Mouse (Mus musculus) intestine, embryonic 15.5 days (tissue): ENCODE measurements around the gene Rnf128. TPM values are rescaled to one million over a fixed set of nuclear protein-coding genes. Genes with fewer than 3 reads are reported as not detected.

Source experiments
- ATAC-seq: fragments of 200-750 bp; cut with Nextera tagmentation; 2 replicates; pipeline ENCODE4 v1.8.0; 2017; ENCODE audit warnings: moderate TSS enrichment, moderate library complexity
- H3K27ac ChIP-seq: fragments of 300-500 bp; sonication (generic); 2 replicates; pipeline ENCODE4 v1.5.1; 2015; ENCODE audit warnings: mild to moderate bottlenecking, inconsistent platforms
- H3K27me3 ChIP-seq: fragments of 300-500 bp; sonication (generic); replicated peaks from 2 replicates; pipeline ENCODE4 v1.6.1; 2015; ENCODE audit warnings: inconsistent platforms
- H3K36me3 ChIP-seq: fragments of 300-500 bp; sonication (generic); 2 replicates; pipeline ENCODE4 v1.6.1; 2015; ENCODE audit warnings: inconsistent platforms
- H3K4me1 ChIP-seq: fragments of 300-500 bp; sonication (generic); replicated peaks from 2 replicates; pipeline ENCODE4 v1.6.1; 2015; ENCODE audit warnings: inconsistent platforms
- H3K4me2 ChIP-seq: fragments of 300-500 bp; sonication (generic); replicated peaks from 2 replicates; pipeline ENCODE4 v1.6.1; 2015; ENCODE audit warnings: mild to moderate bottlenecking, inconsistent platforms
- H3K4me3 ChIP-seq: fragments of 300-500 bp; sonication (generic); replicated peaks from 2 replicates; pipeline ENCODE4 v1.5.1; 2015; ENCODE audit warnings: inconsistent platforms
- H3K9ac ChIP-seq: fragments of 300-500 bp; sonication (generic); 2 replicates; pipeline ENCODE4 v1.6.1; 2015; ENCODE audit warnings: inconsistent platforms
- H3K9me3 ChIP-seq: fragments of 300-500 bp; sonication (generic); 2 replicates; pipeline ENCODE4 v1.6.1; 2016; ENCODE audit warnings: inconsistent platforms
- WGBS: fragments of 180-500 bp; shearing (Covaris S2); methylation state at CpG from one replicate; pipeline ENCODE4 v1.1.7; 2015; 5-methylcytosine and 5-hydroxymethylcytosine counted together
- polyA plus RNA-seq: library from polyadenylated mRNA; unstranded; fragments of >200 nt; fragmentation: Nextera tagmentation; extraction: Ambion mirVana; gene quantifications from 2 replicates; pipeline ENCODE4 v1.2.1, GENCODE M21; 2015

Gene Rnf128
- polyA plus RNA-seq, 1 experiment from 2014 or later, result 141 TPM

DNA sequence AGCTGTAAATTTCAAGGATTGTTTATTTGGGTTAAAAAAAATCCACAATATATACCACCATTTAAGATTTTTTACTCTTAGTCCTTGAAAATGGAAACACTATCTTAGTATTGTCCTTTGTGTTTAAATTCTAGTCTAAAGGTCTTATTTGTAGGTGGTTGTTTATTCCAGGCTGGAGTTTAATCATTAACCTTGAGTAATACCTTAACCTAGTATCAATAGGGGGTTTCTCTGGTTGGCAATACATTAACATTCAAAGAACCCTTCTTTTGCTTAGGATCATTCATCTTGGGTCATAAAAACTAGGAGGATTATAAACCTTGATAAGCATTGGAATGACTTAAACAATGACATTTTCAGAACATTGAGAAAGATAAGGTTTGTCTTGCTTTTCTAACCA, 77.3 kb downstream of the Rnf128 start:
- Histone ChIP-seq H3K9me3 (no peaks in the 10 kb centered on the region), H3K4me3 (no peak overlapping the region), H3K9ac (no peak overlapping the region), H3K4me2 (no peak overlapping the region), H3K4me1 (no peaks in the 10 kb centered on the region), H3K36me3 (no peaks in the 10 kb centered on the region), H3K27me3 (no peaks in the 10 kb centered on the region), H3K27ac (no peak overlapping the region)
- ATAC-seq, result peak; percentile 84

DNA sequence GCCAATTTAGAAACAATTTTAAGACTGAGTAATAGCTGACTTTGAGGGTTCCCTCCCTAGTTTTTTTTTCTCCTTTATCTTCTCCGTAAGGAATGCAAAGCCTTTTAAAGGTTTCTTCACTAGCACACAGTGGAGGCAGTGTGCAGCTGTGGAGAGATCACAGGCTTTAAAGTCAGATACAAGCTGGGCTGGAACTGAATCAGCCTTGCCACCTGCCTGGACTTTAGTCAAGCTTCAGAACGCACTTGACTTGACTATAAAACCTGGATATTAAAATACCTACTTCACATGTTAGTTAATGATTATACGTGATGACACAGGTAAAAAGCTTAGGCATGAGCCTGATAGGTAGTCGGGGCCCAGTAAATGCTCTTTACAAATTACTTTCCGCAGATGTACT, 89.1 kb downstream of the Rnf128 start:
- no peaks in the 10 kb centered on the region for H3K27me3 ChIP-seq
- H3K4me3 ChIP-seq, result no peak overlapping the region
- 65% methylated on average over 5 of the region's 5 CpGs for WGBS
- no peaks in the 10 kb centered on the region for H3K36me3 ChIP-seq
- H3K4me1 ChIP-seq, result no peaks in the 10 kb centered on the region
- peak; percentile 90 for ATAC-seq
- H3K27ac ChIP-seq, result no peak overlapping the region
- H3K9me3 ChIP-seq, result no peaks in the 10 kb centered on the region
- no peak overlapping the region for H3K4me2 ChIP-seq
- H3K9ac ChIP-seq, result no peak overlapping the region

DNA sequence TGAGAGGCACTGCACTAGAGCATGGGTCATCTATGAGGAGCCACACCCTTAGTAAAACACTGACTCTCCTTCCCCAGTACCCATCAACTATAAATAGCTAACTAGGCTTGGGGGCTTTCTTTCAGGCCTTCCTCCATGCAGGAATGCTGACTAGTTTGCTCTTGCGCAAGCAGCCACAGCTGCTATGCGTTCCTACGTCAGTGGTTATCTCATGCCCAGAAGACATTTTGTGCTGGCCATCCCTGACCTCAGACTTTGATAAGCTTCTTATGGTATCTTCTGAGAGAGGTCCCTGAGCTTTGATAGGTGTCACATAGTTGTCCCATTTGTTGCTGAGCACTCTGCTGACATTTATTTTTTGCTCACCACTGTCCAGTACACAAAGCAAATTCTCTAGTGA, 90.2 kb downstream of the Rnf128 start:
- H3K4me3 ChIP-seq, result no peak overlapping the region
- no peaks in the 10 kb centered on the region for H3K36me3 ChIP-seq
- H3K27me3 ChIP-seq, result no peaks in the 10 kb centered on the region
- no peak overlapping the region for H3K9ac ChIP-seq
- no peak overlapping the region for H3K27ac ChIP-seq
- no peaks in the 10 kb centered on the region for H3K9me3 ChIP-seq
- no peaks in the 10 kb centered on the region for H3K4me1 ChIP-seq
- H3K4me2 ChIP-seq, result no peak overlapping the region
- 69% methylated on average over 3 of the region's 3 CpGs for WGBS
- peak; percentile 37; the same call in 1 of the 2 replicates for ATAC-seq

DNA sequence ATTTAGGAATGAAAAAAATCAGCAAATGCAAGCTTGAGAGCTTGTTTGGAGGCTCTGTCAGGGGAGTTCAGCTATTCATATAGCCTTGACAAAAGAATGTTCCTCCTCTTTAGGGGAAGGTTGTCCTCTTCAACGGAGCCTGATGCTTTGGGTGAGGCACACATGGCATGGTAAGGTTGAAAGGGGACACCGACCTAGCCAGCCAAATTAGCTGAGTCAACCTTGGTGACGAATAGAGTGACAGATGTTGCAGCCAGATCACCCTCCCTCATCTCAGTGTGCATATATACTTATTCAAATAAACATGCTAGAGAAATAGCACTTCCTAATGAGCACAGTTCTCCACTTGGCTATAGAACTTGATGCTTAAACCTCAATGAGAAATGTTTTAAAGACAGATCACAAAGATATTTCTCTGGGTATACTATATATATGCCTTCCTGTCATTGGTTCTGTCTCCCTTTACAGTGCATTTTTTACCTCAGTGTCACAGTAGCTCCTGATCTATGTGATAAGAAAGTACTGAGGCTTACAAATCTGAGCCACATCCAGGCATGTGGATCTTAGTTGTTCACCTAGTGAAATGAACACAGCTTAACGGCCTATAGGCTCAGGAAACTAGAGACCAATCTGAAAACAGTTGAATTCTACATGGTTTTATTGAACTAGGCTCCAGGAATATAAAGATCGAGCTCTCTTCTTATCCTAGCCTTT, 91.4 kb downstream of the Rnf128 start:
- H3K36me3 ChIP-seq, result no peaks in the 10 kb centered on the region
- no peak for ATAC-seq
- H3K27me3 ChIP-seq, result no peaks in the 10 kb centered on the region
- no peak overlapping the region for H3K9ac ChIP-seq
- H3K27ac ChIP-seq, result no peak overlapping the region
- no peaks in the 10 kb centered on the region for H3K9me3 ChIP-seq
- H3K4me3 ChIP-seq, result no peak overlapping the region
- WGBS, result 74% methylated on average over 5 of the region's 5 CpGs
- H3K4me1 ChIP-seq, result no peaks in the 10 kb centered on the region
- no peak overlapping the region for H3K4me2 ChIP-seq

DNA sequence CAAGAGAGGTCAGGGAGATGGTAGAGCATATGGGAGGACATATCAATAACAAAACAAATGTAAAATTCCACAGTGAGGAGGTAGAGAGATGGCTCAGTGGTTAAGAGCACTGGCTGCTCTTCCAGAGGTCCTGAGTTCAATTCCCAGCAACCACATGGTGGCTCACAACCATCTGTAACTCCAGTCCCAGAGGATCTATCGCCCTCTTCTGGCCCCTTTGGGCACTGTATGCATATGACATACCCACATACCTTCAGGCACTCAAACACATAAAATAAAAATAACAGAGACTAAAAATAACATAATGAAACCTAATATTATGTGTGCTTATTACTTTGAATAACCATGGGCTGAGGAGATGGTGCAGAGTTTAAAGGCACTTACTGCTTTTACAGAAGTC, 99.0 kb downstream of the Rnf128 start:
- 29% methylated on average over 1 of the region's 1 CpGs for WGBS
- Histone ChIP-seq H3K4me1 (no peaks in the 10 kb centered on the region), H3K36me3 (no peaks in the 10 kb centered on the region), H3K9me3 (no peaks in the 10 kb centered on the region), H3K9ac (no peak overlapping the region), H3K27ac (no peak overlapping the region), H3K27me3 (no peaks in the 10 kb centered on the region), H3K4me3 (no peak overlapping the region), H3K4me2 (no peak overlapping the region)
- no peak for ATAC-seq

DNA sequence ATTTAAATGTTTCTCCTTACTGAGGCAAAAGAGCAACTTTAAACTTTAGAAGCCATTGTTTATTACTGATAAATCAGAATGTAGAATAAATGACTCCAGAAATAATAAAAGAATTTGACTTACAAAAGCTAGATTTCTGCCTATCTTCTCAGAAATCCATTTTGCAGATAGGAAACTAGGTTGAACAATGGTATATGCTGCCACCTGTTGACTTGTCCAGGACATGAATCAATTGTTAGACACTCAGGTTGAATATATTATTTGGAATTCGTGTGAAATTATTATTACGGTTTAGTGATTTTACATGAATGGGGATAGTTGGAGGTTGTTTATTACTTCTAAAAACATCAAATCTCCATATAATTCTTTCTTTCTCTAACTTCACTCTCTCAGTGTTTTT, 102.7 kb downstream of the Rnf128 start:
- H3K27me3 ChIP-seq, result no peaks in the 10 kb centered on the region
- H3K4me3 ChIP-seq, result no peak overlapping the region
- 76% methylated on average over 2 of the region's 2 CpGs for WGBS
- no peak overlapping the region for H3K4me2 ChIP-seq
- no peaks in the 10 kb centered on the region for H3K36me3 ChIP-seq
- no peak overlapping the region for H3K27ac ChIP-seq
- no peaks in the 10 kb centered on the region for H3K9me3 ChIP-seq
- H3K9ac ChIP-seq, result no peak overlapping the region
- ATAC-seq, result no peak
- H3K4me1 ChIP-seq, result no peaks in the 10 kb centered on the region

DNA sequence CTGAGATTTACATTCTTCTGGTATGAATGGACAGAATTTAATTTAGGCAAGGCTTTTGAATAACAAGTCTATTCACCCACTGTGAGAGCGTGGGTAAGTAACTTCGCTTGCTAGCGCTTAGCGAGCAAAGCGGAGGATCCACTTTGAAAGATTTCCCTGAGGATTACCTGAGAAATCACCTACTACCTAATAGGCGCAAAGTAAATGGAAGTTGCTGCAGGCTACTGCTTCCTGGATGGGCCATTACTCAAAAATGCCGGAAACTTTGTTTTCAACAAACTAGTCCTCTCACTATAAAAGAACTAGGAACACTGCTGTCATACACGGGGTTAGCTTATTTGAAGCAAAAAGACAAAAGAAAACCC, 121.3 kb downstream of the Rnf128 start:
- Histone ChIP-seq H3K4me3 (peak overlapping the region; percentile 52), H3K4me2 (peak overlapping the region; percentile 55), H3K27ac (peak overlapping the region; percentile 17; the same call in 1 of the 2 replicates), H3K36me3 (no peaks in the 10 kb centered on the region), H3K9me3 (no peaks in the 10 kb centered on the region), H3K27me3 (no peaks in the 10 kb centered on the region), H3K4me1 (no peaks in the 10 kb centered on the region), H3K9ac (peak overlapping the region; percentile 17; the same call in 1 of the 2 replicates)
- 24% methylated on average over 8 of the region's 8 CpGs for WGBS
- ATAC-seq, result peak; percentile 69

DNA sequence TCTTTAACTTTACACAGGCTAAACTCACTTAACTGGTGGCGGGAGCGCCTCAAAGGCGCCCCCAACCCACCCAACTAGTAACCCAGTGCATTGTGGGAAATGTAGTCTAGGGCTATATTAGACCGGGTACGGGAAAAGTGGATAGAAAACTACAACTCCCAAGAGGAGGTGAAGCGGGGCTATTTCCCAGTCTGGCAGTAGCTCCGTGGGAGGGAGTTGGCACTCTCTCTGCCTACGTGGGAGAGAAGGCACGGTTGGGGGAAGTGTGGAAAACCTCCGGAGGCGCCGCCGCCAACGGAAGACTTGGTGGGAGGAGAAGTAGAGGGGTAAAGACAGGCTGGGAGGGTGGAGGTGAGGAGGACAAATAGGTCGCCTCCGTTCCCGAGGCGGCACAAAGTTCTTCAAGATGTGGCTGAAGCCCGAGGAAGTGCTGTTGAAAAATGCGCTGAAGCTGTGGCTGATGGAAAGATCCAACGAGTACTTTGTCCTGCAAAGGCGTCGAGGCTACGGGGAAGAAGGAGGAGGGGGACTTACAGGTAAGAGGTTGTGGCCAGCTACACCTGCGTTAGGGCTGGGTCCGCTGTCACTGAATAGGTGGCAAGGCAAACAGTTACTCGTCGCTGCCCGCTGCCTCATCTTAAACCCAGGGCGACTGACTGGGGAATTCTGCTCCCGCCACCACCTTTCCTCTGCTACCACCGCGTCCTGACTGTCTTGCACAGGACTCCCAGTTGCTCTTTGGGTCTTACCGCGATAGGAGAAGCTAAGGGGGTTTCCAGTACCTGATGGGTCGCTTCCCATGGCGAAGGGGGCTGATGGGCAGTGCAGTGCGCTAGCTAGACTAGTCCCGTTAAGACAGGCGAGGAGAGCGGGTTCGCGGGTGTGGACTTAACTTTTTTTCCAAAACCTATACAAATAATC, 121.9 kb downstream of the Rnf128 start, which contains the start of gene Tbc1d8b:
Gene Tbc1d8b, plus strand, starts transcription at position 222 of the 921 bp plus-strand sequence.
- Histone ChIP-seq H3K27ac (peak within 1 kb of the TSS; percentile 48), H3K27me3 (no peaks in the 10 kb centered on the region), H3K9ac (peak within 1 kb of the TSS; percentile 50), H3K9me3 (no peaks in the 10 kb centered on the region), H3K4me3 (peak within 1 kb of the TSS; percentile 52), H3K4me2 (peak within 1 kb of the TSS; percentile 55), H3K4me1 (no peaks in the 10 kb centered on the region), H3K36me3 (no peaks in the 10 kb centered on the region)
- 15% methylated on average over 43 of the region's 43 CpGs for WGBS
- peak; percentile 99 for ATAC-seq

DNA sequence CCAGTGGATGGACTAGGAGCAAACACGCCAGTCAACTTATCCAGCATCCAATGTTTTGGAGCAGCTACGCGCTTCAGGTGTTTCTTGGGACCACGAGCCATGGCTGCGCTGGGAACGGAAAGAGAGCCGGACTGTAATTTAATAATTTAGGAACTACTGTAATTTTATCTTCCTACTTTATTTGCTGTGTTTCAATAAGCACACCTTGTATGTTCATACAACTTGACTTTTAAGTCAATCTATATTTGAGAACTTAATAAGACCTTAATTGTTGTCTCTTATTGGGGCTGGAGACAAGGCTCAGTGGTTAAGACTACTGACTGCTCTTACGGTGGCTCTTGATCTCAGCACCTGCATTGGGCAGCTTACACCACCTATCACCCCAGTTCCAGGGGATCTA, 151.3 kb downstream of the Rnf128 start, which contains the start of gene Gm15013:
Gene Gm15013, minus strand, starts transcription at position 101 of the 400 bp plus-strand sequence.
- Histone ChIP-seq H3K36me3 (no peaks in the 10 kb centered on the region), H3K4me2 (no peak within 1 kb of the TSS), H3K4me1 (no peaks in the 10 kb centered on the region), H3K27ac (no peak within 1 kb of the TSS), H3K4me3 (no peak within 1 kb of the TSS), H3K27me3 (no peaks in the 10 kb centered on the region), H3K9me3 (no peaks in the 10 kb centered on the region), H3K9ac (no peak within 1 kb of the TSS)
- 97% methylated on average over 8 of the region's 8 CpGs for WGBS
- ATAC-seq, result no peak

DNA sequence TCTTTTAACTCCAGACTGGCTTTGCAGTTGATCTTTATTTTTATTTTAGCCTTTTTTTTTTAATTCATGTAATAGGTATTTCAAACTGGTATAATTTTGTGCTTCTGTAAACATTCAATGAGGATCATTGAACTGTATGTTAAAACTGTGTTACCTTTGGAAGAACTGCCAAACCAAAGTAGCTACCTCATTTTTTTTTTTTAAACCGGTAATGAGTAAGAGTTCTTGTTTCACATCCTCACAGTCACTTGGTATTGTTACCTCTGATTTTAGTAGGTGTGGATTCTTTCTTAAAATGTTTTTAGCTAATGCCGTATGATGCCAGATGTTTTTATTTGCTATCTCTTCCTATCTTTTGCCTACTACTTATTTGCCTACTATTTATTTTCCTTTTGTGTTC, 159.2 kb downstream of the Rnf128 start:
- Histone ChIP-seq H3K4me2 (no peak overlapping the region), H3K36me3 (no peaks in the 10 kb centered on the region), H3K9me3 (no peaks in the 10 kb centered on the region), H3K4me3 (no peak overlapping the region), H3K27ac (no peak overlapping the region), H3K27me3 (no peaks in the 10 kb centered on the region), H3K4me1 (no peaks in the 10 kb centered on the region), H3K9ac (no peak overlapping the region)
- no peak for ATAC-seq
- 93% methylated on average over 2 of the region's 2 CpGs for WGBS
